Mouse (Mus musculus): ENCODE results near the gene Bcl2a1a. TPM values are rescaled to one million over a fixed set of nuclear protein-coding genes. Genes with fewer than 3 reads are reported as not detected.

The Bcl2a1a gene
- not detected for polyA plus RNA-seq (2012; fragmentation: generic; extraction: Trizol)

DNA sequence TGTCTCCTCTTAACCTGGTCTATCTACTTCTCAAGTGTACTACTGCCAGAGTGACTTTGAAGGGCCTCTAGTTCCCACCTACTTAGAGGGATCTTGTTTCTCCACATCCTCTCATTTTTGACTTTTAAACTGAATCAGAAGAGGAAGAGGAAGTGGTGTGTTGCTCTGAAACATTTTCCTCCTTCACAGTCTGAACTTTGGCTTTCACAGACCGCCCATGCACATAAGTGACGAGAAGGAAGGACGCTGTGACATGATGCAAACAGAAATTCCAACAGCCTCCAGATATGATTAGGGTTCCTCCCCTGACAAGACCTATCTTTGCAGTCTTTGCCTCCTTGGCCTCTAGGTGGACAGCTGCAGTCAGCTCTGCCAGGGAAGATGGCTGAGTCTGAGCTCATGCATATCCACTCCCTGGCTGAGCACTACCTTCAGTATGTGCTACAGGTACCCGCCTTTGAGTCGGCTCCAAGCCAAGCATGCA is at the start of gene Bcl2a1a:
Gene Bcl2a1a (plus strand): TSS at position 231 of the 484 bp plus-strand sequence.

Other genes starting within 250 kb of the Bcl2a1a start
- gene Mthfsl, start 236.6 kb upstream of the Bcl2a1a start, polyA plus RNA-seq (2012; fragmentation: generic; extraction: Trizol) = 10 to 100 TPM in 1 of 2 experiments, 1 to 10 TPM in 1; 6.3 to 30.4 TPM
- gene Bcl2a1d, start 225.0 kb upstream of the Bcl2a1a start, polyA plus RNA-seq (2012; fragmentation: generic; extraction: Trizol) = not detected
- under 1 TPM in 1 of 2 experiments, not detected in 1; 0.06 TPM for gene Trim43c, start 117.7 kb upstream of the Bcl2a1a start, polyA plus RNA-seq (2012; fragmentation: generic; extraction: Trizol)
- not detected for gene Trim43b, start 135.9 kb downstream of the Bcl2a1a start, polyA plus RNA-seq (2012; fragmentation: generic; extraction: Trizol)
- not detected for gene Bcl2a1b, start 242.3 kb downstream of the Bcl2a1a start, polyA plus RNA-seq (2012; fragmentation: generic; extraction: Trizol)
- gene Gm29094, start 242.5 kb downstream of the Bcl2a1a start, polyA plus RNA-seq (2012; fragmentation: generic; extraction: Trizol) = not detected

Data from C3H10T1/2 (cell line).